Mouse (Mus musculus): ENCODE data around the gene Frmd8.

The Frmd8 gene

DNA sequence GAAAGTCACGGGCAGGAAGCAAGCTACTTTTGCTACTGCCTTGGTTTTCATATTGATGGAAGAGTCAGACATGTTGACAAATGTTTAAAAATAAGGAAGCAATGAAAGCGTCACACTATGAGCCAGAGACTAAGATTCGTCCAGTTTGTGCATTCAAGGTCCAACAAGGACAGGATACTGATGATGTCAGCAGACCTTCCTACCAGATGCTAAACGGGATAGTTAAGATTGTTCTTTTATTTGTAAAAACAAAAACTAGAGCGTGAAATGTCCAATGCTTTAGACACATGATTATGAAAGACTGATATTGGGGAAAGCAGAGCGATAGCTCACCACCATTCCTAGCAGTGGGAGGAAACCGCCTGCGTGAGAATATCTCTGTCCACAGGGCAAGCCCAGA lies 37.5 kb downstream of the Frmd8 start:
- DNase-seq = peak in 1 of 2 experiments; percentile 3

- peak in 1 of 2 experiments; percentile 21 for DNase-seq
Observed at GRCm38 (mm10) chr19:5836941-5837572, 38.0 kb downstream of the Frmd8 start.

DNA sequence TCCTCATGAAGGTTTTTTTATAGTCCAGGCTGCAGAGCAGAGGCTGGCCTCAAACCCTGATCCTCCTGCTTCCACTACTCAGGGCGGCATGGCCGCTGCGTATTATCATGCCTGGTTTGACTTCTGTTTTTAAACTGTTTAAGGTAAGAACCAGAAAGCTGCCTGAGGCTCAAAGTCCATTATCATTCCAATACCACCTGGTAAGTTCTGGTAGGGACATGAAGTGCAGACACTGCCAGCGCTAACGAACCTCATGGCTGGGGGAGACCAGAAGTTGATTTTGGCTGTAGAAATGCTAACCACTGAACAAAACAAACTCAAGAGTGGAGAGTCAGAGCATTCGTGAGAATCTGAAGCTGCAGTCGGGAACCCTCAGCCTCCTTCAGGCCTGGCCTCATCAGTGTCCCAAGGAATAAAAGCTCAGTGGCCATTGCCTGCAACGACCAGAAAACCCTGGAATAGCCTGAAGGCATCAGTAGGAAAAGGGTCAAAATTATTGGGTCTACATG lies 39.1 kb downstream of the Frmd8 start:
- no peak for DNase-seq

GRCm38 (mm10) chr19:5835054-5835921 lies 39.8 kb downstream of the Frmd8 start:
- peak in 1 of 2 experiments; percentile 12 for DNase-seq

DNA sequence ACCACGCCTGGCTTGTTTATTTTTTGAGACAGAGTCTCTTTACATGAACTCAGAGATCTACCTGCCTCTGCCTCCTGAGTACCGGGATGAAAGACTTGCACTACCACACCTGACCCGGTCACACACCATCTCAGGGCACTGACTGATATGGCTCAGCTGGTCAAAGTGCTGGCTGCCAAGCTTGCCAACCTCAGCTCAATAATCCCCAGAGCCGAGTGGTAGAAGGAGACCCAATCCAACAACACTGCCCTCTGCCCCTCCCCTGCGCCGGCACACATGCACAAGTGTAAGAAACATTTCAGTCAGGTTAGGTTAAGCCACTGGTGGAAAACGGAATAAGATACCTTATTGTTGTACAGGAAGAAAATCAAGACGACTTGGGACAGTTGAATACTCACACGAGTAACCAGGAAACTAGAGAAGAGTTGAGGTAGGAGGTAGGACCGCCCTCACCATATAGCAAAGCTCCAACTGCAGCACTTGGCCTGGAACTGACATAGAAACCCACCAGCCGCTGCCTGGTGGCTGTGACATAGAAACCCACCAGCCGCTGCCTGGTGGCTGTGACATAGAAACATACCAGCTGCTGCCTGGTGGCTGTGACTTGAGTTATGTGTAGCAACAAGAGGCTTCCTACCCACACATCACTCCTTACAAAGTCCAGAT lies 40.7 kb downstream of the Frmd8 start:
- DNase-seq = no peak

DNA sequence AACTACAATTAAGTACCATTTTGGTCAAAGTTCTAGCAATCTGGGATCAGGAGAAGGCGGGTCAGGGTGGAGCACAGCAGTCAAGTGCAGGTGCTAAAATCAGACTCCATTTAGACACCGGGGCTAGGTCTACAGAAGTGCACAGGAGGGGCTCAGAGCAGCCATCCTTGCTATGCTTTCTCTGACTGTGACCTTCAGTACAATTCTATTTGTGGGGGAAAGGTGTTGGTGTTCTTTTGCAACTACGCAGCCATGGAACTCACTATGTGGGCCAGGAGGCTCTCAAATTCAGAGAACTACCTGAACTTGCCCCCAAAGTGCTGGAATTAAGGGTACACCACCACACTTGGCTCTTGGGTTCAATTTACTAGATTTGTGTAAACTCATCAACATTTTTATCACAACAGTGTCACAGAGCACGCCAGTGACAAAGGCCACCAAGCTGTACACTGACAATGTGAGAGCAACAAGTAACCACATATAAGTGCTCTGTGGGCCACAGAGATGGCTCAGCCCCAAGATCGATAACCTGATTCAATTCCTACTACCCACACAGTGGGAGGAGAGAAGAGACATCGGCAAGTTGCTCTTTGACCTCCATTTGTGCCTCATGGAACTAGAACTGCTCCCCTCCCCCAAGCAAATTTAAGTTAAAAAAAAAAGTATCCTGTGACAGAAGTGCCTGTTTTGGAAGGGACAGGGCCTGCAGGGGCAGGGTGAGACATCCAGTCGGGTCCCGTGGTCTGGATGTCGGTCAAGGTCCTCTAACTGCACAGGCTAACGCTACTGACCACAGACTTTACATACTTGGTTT lies 41.6 kb downstream of the Frmd8 start:
- no peak for DNase-seq

DNA sequence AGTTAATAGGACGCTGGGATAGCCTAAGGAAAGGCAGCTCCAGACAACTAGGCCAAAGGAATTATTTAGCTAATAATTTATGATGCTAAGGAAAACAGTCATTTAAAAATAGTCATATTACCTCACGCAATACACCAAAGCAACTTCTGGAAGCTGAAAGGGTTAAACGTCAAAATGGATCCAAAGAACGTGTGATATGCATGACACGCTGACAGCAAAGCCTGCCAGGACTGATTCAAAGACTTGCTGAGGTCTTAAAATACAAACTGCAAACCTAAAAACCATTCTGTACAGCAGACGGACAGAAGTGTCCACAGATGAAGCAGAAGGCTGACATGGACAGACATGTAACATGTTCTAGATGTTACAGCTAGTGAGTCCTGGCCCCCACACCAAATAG lies 42.7 kb downstream of the Frmd8 start:
- DNase-seq = no peak

DNA sequence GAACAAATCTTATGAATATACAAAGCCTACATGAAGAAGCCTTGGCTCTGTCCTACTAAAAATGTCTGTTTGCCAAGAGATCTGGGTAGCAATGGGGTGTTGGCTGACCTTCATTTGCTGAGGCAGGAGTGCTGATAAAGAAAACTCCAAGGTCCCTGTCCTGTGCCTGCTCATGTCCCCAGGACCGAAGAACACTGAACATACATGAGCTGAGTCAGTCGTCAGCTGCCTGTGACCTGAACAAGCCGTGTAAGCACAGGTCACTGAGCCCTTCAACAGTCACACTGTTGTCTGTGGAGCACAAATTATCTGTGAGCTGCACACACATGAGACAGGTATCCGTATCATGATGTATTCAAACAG lies 43.1 kb downstream of the Frmd8 start:
- DNase-seq = no peak

- DNase-seq = no peak
Observed at GRCm38 (mm10) chr19:5831224-5831957, 43.7 kb downstream of the Frmd8 start.

GRCm38 (mm10) chr19:5830776-5831175 lies 44.3 kb downstream of the Frmd8 start:
- no peak for DNase-seq

GRCm38 (mm10) chr19:5829958-5830615 lies 45.0 kb downstream of the Frmd8 start:
- DNase-seq = no peak

- DNase-seq = no peak
Observed at GRCm38 (mm10) chr19:5828905-5829304, 46.2 kb downstream of the Frmd8 start.

GRCm38 (mm10) chr19:5828155-5828554 lies 46.9 kb downstream of the Frmd8 start:
- no peak for DNase-seq

DNA sequence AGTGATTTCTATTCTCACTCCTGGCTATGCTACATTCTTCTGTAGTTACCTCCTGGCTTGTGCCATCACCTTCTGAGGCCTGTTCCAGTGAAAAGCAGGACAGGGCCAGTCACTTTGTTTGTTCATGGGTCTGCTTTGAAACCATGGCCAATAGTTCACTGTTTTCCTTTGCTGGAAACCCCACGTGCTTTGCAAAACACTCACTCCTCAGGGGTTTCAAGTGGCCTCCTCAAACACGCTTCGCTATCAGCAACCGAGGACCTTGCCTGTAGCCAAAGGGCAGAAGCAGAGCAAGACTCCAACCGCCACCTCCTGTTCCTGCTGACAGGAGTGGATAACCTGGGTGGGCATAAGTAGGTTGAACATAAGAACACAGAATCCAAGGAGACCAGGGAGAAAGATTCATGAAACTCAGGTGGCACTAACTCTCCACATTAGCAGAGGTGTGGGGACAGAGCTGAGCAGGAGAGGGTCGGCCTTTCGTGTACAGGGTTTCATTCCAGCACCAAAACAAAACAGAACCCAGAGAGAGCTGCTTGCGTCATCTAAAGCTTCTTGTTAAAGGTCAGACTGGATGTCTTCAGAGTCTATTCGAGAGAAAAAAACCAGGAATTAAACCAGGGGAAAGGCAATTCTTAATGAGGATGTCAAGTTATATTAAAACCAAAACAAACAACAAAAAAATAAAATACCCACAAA lies 47.5 kb downstream of the Frmd8 start:
- DNase-seq = no peak

DNA sequence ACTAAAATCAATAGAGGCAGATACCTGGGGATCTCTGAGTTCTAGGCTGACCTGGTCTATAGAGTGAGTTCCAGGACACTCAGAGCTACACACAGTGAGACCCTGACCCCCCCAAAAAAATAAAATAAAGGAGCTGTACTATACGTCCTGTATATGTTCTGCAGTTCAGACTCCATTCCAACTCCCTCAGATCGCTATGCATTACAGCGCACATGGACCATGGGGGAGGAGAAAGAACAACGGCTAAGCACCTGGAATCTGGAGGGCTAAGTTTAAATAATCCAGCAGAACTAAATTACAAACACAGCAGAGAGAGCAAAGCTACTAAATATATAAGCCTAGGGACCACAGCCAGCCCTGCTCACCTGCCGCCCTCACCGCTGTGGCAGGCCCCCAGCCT lies 48.0 kb downstream of the Frmd8 start:
- DNase-seq = no peak

DNA sequence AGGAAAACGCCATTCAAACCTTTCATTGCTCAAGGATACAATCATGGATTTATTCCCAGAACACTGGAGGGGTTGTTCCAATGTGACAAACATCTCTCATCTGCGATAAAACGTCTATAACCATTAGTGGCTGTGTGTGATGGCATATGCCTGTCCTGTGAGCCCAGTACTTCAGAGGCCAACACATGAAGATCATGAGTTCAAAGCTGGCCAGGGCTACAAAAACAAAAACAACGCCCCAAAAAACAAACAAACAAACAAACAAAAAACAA lies 48.4 kb downstream of the Frmd8 start:
- no peak for DNase-seq

- DNase-seq = no peak
Observed at GRCm38 (mm10) chr19:5825901-5826730, 49.0 kb downstream of the Frmd8 start.

GRCm38 (mm10) chr19:5824826-5825617 lies 50.1 kb downstream of the Frmd8 start:
- no peak for DNase-seq
